Mouse (Mus musculus) cerebellum, adult 2 months (tissue): ENCODE measurements around the gene Thap8.

Experiments
- CTCF ChIP-seq: fragments of 200-500 bp; IDR thresholded peaks from 2 replicates; pipeline ENCODE4 v1.5.1; 2011; ENCODE audit warnings: low read depth, mild to moderate bottlenecking, control low read depth, low read length, moderate library complexity, borderline replicate concordance; ENCODE audit not compliant: insufficient read depth
- POLR2A ChIP-seq: fragments of 200-500 bp; IDR thresholded peaks from 2 replicates; pipeline ENCODE4 v1.6.1; 2011; ENCODE audit warnings: low read length, control low read depth, borderline replicate concordance; ENCODE audit not compliant: insufficient read depth

- TF ChIP-seq CTCF (no peak), POLR2A (no peak)
Measured at GRCm38 (mm10) chr7:30279951-30280669, at the start of gene Thap8, which contains the start of gene Wdr62.
